Mouse (Mus musculus): ENCODE data around the gene Actg1.

Gene Actg1

DNA sequence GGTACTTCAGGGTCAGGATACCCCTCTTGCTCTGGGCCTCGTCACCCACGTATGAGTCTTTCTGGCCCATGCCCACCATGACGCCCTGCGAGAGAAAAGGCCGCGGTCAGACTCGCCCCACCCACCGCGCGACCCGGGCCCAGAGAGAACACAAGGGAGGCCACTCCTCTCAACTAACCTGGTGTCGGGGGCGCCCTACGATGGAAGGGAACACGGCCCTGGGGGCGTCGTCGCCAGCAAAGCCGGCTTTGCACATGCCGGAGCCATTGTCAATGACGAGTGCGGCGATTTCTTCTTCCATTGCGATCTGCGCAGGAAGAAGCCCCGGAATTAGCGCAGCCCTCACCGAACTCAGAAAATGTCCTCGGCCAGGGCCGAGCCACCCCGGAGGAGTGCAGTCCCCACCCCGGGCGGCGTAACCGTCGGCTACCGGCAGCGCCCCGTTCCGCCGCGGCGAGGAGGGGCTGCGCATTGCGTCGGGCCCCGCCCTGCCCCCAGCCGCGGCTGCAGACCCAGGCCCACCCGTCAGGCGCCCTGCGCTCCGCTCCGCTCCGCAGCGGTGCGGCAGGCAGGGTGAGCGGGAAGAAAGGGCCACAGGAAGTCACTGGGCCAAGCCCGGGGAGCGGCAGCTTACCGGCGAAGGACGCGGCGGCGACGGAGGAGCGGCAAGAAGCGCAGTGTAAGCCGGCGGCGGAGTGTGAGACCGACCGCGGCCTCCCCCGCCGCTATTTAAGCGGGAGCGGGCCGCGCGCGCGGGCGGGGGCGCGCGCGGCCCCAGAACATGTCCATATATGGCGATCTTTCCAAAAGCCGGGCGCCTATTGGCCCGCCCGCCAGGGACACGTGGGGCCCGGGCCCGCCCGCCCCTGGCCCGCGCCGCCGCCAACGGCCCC lies at the start of gene Actg1:
TSS of gene Actg1 (minus strand) at position 752 of the 893 bp plus-strand sequence.
- DNase-seq (ENCODE audit: low read depth, low spot score), result peak; percentile 93

DNA sequence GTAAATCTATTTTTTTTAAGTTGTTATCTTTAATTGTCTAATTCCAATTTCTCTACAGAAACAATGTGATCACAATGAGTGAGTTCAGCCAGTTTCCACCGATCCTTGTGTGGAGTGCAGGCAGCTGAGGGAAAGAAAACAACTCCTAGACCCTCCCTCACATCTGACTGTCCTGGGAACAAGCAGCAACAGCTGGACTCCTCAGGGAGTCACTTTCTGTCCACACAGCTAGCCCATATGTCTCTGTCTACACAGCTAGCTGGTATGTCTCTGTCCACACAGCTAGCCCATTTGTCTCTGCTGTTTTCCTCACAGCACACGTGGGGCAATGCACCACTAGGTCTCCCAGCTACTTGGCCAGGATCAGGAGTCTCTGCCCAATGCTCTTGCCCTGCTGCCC lies 49.3 kb upstream of the Actg1 start:
- DNase-seq (ENCODE audit: low read depth, low spot score), result no peak

DNA sequence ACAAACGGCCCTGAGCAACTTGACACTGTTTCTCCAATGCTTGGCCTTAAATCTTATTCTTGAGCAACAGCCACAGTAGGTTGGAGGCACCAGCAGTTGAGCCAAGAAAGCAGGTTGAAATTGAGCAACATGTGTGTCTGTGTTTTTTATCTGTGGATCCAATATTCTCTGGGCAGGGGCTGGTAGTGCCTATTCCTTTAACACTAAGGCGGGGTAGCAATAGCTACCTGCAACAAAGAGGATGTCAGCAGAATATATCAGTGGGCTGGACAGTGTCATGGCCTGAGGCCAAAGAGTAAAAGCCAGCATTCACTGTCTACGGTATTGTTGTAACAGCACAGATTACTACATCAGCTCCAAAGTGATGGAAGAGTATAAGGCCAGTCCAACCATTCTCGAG lies 47.3 kb upstream of the Actg1 start:
- DNase-seq (ENCODE audit: low read depth, low spot score), result no peak

DNA sequence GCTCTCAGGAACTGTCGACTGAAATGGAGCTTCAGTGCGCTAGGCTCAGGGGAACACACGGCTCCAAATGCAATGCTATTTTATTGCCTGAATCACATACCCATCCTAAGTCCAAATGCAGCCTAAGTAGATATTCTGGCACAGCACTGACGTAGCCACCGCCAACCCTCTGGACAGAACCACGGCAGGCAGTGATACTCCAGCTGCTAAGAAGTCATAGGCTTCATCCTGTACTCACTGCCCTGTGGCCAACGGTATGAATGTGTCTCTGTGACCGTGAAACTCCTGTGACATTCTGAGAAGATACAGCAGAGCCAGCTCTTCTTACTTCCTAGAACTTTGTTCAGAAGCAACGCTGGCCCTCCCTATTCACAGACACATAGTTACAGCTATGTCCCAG lies 40.2 kb upstream of the Actg1 start:
- peak; percentile 84 for DNase-seq (ENCODE audit: low read depth, low spot score)

DNA sequence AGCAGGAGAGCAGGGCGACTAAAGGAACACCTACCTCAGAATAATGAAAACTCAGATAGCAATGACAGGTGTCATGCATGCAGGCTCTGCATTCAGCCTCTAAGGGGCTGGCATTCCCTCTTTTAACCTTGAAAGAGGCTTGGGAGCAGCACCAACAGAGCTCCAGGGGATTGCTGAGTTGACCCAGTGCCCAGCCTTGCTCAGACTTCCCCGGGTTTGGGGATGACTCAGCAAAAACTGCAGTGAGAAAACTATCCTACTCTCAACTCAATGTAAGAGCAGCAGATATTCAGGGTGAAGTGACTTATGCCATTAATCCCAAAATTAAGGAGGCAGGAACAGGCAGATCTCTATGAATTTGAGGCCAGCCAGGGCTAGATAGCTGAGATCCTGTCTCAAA lies 38.8 kb upstream of the Actg1 start:
- no peak for DNase-seq (ENCODE audit: low read depth, low spot score)

DNA sequence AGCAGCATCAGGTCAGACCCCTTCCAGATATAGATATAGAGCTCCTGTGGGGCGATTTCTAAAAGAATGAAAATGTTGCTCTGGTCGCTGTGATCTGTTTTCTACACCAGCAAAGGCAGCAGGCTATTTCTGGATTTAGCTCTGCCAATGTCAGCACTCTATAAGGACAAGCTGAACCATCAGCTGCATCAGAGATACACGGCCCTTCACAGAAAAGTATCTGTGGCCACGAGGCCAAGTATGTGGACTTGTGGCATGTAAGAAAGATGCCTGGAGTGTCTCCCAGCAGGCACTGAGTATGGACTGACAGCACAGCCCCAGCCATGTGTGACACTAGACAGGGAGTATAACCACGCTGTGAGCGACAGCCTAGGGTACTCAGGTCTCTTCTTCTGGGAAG lies 38.3 kb upstream of the Actg1 start:
- peak; percentile 93 for DNase-seq (ENCODE audit: low read depth, low spot score)

DNA sequence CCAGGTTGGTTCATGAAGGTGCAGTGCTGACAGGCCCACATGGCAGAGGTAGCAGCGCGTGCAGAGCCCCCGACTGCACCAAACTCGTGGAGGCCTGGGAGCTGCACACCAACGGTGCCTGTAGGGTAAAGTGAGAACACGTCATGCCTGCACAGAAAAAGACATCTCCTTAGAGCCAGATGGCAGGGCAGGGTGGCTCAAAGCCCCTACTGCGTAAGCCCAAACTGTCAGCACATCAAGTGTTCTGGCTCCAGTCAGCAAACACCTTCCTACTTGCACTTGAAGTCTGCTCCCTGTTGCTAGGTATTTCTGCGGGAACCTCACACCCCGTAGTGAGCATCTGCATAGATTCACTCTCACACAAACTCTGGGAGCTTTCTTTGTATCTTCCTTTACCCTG lies 34.2 kb upstream of the Actg1 start:
- no peak for DNase-seq (ENCODE audit: low read depth, low spot score)

DNA sequence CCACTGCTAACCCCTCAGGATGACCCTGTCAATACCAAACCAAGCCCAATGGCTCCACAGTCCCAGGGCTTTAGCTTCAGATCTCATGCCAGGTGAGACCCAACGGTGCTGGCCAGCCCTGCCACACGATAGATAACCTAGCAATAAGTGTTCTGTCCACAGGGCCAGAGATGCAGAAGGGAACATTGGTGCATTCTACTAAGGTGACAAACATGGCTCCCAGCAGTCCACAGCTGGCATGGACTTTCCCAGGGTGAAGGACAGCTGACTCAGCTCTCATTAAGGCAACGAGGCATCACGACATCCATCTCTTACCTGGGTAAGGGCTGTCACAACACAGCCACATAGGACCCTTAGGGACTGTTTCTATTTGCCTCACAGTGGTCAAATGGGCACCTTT lies 32.8 kb upstream of the Actg1 start:
- DNase-seq (ENCODE audit: low read depth, low spot score), result no peak

DNA sequence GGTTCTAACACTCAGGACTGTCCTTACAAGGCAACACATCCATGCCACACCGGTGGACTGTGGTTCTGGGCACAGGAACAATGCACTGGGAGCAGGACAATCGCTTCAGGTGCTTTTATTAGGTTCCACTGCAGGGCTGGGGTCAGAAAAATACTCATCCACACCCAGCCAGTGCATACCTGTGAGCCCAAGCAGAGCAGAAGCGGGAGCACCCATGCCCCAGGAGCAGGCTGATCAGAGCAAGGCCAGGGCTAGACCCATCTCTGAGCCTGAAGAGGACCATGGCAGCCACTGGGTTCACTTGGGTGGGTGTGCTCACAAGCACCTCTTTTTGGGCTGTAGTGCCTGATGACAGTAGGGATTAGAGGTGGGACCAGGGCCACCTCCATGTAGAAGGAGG lies 31.9 kb upstream of the Actg1 start:
- no peak for DNase-seq (ENCODE audit: low read depth, low spot score)

DNA sequence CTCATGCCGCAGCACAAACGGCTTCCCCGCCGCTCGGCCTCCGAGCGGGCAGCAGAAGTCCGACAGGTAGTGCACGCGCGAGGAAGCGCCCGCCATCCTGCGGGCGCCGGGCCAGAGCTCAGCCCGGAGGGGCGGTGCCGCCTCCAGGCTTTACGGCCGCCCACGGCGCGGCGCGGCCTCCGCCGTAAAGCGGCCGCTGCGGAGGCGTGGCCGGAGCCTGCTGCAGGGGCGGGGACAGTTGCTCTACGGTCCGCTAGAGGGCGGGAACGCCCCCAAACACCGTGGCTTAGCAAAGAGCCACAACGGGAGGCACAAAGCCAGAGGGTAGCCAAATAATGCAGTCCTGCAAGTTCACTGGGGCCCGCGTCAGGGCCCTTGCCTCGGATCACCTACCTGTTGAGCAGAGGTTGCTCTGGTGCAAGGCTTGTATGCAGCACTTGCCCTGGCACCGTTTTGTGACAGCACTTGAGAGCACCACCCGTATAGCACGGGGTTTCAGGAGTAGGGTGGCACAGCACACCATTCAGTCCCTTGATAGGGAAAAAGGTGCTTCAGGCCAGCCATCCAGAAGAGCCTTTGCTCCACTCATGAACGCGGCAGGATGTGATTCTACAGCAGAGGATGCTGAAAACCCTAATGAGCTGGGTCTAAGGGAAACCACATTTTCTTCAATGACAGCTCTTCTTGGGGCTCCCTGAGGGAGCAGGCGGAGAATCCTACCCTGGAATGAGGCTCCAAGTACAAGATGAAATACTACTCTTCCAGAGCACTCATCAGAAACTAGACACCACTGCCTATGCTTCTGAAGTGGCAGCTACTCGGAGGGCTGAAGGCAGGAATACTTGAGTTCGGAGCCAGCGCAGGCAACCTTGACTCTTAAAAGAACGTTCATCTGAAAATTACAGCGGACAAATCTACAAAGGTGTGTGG lies 30.5 kb upstream of the Actg1 start, which contains the start of gene Faap100:
TSS of gene Faap100 (minus strand) at position 154 of the 930 bp plus-strand sequence.
- DNase-seq (ENCODE audit: low read depth, low spot score), result peak; percentile 95

DNA sequence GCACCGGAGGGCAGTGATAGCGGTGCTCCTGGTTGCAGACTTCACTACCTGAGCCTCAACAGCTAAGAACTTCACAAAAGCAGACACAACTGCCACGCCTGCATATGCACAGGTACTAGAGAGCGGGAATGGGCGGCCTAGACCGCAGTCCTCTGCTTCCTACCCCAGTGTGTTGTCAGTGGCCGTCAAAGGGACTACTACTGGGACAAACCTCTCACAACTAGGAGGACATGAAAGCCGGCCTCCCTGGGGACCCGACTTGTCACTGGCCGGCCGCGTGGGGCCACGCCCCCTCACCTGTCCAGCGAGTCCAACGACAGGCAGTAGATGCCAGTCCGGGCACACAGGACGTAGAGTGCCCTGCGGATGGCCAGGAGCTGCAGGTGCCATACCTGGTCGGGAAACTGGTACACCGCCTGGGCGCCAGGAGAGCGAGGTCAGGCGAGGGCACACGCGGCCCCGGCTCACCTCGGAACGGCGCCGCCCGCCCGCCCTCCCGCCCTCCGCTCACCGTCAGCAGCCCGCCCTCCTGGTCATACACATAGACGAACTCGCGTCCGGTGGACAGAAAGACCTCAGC lies 29.8 kb upstream of the Actg1 start:
- DNase-seq (ENCODE audit: low read depth, low spot score), result peak; percentile 77

DNA sequence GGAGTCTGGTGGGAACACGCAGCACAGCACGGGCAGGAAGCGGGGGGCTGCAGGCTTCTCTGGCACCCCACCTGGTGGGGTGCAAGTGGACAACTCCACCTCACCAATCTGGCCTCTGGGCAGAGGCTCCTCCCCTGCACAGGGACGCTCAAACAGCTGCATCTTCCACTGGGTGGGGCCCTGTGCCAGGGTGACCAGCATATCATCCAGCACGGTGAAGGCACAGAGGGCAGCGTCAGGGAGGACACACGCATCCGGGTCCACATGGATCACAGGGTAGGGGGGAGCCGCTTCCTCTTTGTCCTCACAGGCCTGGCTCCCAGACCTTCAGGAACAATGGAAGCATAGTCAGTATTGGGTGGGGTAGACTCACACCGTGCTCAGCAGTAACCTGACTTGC lies 29.0 kb upstream of the Actg1 start:
- DNase-seq (ENCODE audit: low read depth, low spot score), result no peak

DNA sequence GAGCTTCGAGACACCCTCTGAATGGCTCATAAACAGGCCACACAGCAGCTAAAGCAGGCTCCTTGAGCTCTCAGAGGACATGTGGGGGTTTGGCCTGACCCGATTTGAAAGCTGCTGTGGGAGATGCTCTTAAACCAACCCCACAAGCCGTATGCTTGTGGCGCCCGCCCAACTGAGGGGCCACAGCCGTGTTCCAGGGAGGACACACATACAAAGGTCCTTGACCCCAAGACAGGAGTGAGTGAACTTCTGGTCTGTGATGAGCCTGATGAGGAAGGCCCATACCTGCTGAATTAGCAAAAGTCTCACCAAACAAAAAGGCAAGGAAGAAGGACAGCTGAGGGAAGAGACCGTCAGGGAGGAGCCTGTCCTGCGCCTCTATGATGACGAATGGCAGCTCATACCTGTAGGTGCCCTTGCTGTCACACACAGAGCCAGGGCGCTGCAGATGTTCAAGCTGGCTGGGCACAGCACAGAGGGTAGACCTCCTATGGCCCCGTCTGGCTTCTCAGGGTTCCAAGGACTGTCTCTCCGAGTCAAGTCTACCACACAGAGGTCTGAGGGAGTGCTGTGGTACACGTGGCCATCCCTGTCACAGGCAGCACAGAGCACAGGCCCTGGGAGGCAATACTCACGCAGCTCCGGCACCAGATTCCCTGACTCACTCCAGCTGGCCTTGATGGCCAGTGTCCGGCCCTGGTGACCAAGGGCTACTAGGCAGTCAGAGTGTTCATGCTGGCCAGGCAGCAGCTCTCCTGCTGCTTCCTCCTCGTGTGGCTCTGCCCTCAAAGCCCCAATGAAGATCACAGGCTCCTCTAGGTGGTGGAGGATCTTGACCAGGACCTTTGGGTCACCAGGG lies 28.2 kb upstream of the Actg1 start:
- no peak for DNase-seq (ENCODE audit: low read depth, low spot score)

DNA sequence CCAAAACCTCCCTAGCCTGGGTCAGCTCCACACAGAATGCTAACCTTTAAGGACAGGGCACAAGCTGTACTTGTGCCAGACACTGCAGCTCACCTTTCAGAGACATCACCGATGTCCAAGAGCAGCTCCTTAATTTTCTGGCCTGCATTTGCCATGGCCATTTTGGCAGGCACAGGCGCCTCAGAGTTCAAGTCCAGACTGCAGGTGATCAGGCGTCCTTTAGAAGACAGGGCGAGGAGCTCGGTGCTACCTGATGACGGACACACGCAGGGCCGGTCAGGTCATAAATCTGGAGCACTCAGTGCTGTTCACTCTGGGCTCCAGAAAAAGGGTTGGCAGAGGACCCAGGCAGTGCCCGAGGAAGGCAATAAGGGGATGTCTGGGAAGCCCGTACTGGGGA lies 27.0 kb upstream of the Actg1 start:
- DNase-seq (ENCODE audit: low read depth, low spot score), result peak; percentile 71

DNA sequence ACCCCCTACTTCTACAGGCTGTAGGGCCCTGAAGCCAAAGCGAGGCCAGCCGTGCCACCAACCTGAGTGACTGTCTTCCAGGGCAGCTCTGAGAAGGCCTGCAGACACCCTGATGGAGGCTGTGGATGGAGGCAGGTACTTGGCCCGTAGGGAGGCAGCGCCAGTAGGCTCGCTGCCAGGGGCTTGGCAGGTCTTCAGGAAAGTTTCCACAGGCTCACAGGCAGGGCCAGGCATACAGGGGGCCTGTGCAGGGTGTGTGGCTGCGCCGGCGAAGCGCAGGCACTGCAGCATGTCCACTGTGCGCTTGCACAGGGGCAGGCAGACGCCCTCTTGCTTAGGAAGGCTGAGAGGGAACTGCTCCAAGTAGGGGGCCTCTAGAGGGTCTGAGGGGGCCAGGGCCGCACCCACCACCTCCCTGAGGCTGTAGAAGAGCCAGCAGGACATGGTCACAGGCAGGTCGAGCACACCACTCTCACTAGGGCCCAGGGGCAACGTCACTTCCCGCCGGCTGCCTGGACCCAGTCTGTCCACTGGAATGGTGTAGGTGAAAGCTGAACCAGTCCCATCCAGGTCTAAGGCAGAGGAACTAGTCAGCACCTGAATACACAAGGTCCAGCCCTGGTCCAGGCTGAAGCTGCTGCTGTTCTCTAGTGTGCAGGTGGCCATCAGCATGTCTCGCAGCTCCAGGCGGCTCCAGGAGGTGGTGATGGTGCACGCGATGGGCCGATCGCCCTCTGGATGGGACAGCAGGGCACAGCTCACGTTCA lies 25.7 kb upstream of the Actg1 start:
- DNase-seq (ENCODE audit: low read depth, low spot score), result no peak

DNA sequence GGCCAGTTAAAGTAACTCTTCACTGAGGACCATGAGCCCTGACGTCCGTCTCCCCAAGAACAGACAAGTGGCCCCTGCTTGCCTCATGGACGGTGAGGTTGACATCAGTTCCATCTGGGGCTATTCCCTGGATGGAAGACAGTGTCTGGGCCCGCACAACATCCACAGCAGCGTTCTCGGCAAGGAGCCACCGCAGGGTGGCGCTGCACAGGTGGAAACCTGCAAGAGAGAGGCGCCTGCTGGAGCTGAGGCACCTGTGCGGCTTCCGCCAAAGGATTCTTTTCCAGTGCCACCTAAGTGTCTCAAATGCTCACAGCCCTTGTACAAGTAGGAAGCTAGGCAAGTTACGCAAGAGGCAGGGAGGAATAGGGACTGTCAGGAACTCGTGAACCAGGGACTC lies 24.7 kb upstream of the Actg1 start:
- DNase-seq (ENCODE audit: low read depth, low spot score), result no peak

DNA sequence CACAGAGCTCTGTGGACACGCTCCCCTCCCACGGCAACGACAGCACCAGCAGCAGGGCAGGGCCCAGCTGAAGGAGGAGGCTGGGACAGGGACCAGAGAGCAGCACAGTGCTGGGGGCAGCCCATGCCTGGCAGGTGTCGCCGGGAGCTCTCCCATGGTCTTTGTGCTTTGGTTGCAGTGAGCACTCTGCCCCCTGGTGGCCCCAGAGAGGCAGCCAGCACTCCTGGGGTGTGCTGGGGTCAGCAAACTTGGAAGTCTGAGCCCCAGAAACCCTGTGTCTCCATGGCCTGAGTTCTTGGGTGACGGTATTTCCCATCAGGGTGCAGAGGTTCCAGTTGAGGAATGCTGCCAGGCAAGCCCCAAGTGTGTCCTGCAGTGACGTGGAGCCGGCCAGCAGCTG lies 21.3 kb upstream of the Actg1 start:
- peak; percentile 61 for DNase-seq (ENCODE audit: low read depth, low spot score)

DNA sequence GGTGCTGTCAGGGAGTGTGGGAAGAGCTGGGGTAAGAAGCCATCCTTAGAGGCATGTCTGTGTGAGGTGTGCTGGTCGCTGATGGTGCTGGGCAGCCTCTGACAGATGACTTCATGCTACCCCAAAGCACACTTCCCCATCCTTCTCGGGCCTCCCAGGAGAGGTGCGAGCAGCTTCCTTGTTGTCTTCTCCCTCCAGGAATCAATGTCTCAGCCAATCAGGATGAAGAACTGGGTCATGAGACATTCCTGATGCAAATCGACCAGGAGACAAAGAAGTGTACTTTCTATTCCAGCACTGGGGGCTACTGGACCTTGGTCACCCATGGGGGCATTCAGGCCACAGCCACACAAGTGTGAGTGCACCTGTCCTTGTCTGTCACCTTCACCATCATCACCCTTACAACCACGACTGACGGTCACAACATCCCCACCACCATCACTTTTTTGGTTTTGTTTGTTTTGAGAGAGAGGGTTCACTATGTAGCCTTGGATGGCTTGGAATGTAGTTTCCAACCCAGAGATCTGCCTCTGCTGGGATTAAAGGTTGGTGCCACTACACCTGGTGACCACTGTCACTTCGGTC lies 18.2 kb upstream of the Actg1 start:
- no peak for DNase-seq (ENCODE audit: low read depth, low spot score)

DNA sequence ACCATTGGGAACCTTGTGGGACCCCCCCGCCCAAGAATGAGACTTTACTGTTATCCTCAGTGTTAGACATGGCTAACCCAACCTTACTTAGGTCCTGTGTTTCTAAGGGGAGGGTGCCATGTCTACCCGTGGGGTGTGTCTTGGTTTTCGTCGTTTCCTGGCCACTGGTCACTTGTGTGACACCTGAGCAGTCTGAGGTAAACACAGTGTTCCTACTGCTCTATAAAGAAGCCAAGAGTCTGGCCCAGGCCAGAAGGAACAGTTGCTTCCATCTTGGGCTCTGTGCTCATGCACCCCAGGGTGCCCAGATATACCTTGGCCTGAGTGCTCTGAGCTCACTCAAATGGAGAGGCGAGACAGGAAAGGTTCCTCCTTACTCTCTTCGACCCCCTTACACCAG lies 14.5 kb upstream of the Actg1 start:
- DNase-seq (ENCODE audit: low read depth, low spot score), result peak; percentile 57

DNA sequence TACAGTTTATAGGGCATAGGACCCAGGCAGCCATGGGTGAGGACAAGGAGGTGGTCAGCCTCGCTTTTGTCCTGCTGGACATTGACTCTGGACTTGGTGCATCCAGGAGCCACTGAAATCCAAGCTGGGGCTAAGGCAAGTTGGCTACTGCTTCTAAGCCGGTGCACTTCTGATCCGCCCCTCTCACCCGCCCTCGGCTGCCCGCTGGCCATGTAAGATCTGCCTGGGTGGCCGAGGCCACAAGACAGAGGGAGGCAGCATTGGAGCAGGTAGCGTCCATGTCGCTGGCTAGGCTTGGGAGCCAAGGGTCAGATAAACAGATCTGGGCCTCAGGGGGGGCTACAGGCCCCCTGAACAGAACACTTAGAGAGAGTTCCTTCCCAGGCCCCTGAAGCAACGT lies 13.0 kb upstream of the Actg1 start, which contains the start of gene Fscn2:
TSS of gene Fscn2 (plus strand) at position 240 of the 400 bp plus-strand sequence.
- DNase-seq (ENCODE audit: low read depth, low spot score), result no peak
